In genomic region chr10:45019849-45020248, GRCm38 (mm10) we compare ENCODE assay signal across 20 mouse cellular contexts. TPM values are rescaled to one million over a fixed set of nuclear protein-coding genes. Genes with fewer than 3 reads are reported as not detected.
DNase-seq lines count a peak whose midpoint lies in the region; ATAC-seq and TF ChIP-seq lines count a peak whose summit lies in the region.
"Had no signal": no experiment of that assay in that cellular context is flagged by ENCODE, and none has a peak within 500 bp of the region (broad histone marks: within the 10 kb centered on the region; RNA-seq: fewer than 3 reads in every experiment).

No protein-coding gene starts in this region.

- H3K27me3 ChIP-seq in spleen, adult 2 months (ENCODE audit: control insufficient read depth, insufficient read depth, low read length), result no peaks in the 10 kb centered on the region
- H3K27me3 ChIP-seq: embryonic facial prominence, embryonic 15.5 days; heart, embryonic 13.5 days; hindbrain, embryonic 12.5 days had no signal

- no peaks in the 10 kb centered on the region for H3K36me3 ChIP-seq in spleen, adult 2 months (ENCODE audit: control insufficient read depth, insufficient read depth, low read length)
- H3K36me3 ChIP-seq: embryonic facial prominence, embryonic 15.5 days; forebrain, embryonic 10.5 days; heart, embryonic 13.5 days; hindbrain, embryonic 12.5 days had no signal

- no peak for DNase-seq in spleen, adult 2 months (ENCODE audit: low read depth in 1 of 2, low spot score in 2 of 2)
- DNase-seq in spleen, postnatal 4 days (ENCODE audit: low spot score in 2 of 2), result no peak
- peak; percentile 63 for DNase-seq in MN1 (ENCODE audit: low spot score)
- no peak for DNase-seq in layer of hippocampus, postnatal 10 days (ENCODE audit: low spot score in 2 of 2)
- no peak for DNase-seq in lung, postnatal 36 days
- no peak for DNase-seq in cerebellum, postnatal 14 days
- DNase-seq: adrenal gland, postnatal 14 days; cerebellum, adult 2 months; cerebellum, postnatal 10 days; embryo, embryonic 11 days; gastrocnemius, postnatal 36 days; heart, postnatal 36 days had no signal

- peak overlapping the region; percentile 38; the same call in 1 of the 2 replicates for H3K27ac ChIP-seq in spleen, adult 2 months (ENCODE audit: insufficient read depth, low read length)
- H3K27ac ChIP-seq: embryonic facial prominence, embryonic 15.5 days; forebrain, embryonic 10.5 days; heart, embryonic 13.5 days; hindbrain, embryonic 12.5 days; hindbrain, postnatal 0 days had no signal

- no peaks in the 10 kb centered on the region for H3K4me1 ChIP-seq in spleen, adult 2 months (ENCODE audit: control insufficient read depth, insufficient read depth, insufficient read length)
- H3K4me1 ChIP-seq: embryonic facial prominence, embryonic 15.5 days; hindbrain, embryonic 12.5 days had no signal

- 83% methylated on average over 10 of the region's 10 CpGs for WGBS in spleen, adult 2 months

- H3K4me3 ChIP-seq in spleen, adult 2 months (ENCODE audit: extremely low read depth, insufficient read depth, insufficient read length), result no peak overlapping the region
- H3K4me3 ChIP-seq: embryonic facial prominence, embryonic 15.5 days; erythroblast, embryonic 14.5 days; forebrain, embryonic 10.5 days; heart, embryonic 13.5 days; hindbrain, embryonic 12.5 days had no signal

- ATAC-seq in inflammation-experienced regulatory T-cells, adult 6 months, result peak; percentile 71
- ATAC-seq: forebrain, embryonic 14.5 days; hindbrain, postnatal 0 days had no signal

- no peak for TF ChIP-seq CTCF in spleen, adult 2 months (IDR thresholded peaks at IDR 0.05; ENCODE audit: extremely low read depth, insufficient read depth, insufficient read length, insufficient replicate concordance)

- TF ChIP-seq POLR2A in spleen, adult 2 months (IDR thresholded peaks at IDR 0.05; ENCODE audit: low read depth, low read length), result no peak

RNA-seq across cellular contexts. Expression of gene Prep, which starts 47.2 kb away (rescaled TPM):
- 5.2 and 6.9 TPM in 2 replicates for polyA plus RNA-seq in spleen, adult 2 months (2012; rRNA removed)
- 1 to 10 TPM; 1.9 to 5.7 (median 3.7) TPM for polyA plus RNA-seq in inflammation-experienced regulatory T-cells, adult 6 months (2017; shearing (Covaris generic))
- total RNA-seq in layer of hippocampus, postnatal 10 days (2021), result 10 to 100 TPM; 16.9 to 19.5 TPM
